Mouse (Mus musculus): ENCODE measurements around the gene Rab3c. TPM values are rescaled to one million over a fixed set of nuclear protein-coding genes. Genes with fewer than 3 reads are reported as not detected.

Gene Rab3c
- total and polyA plus RNA-seq, 3 experiments, result not detected

DNA sequence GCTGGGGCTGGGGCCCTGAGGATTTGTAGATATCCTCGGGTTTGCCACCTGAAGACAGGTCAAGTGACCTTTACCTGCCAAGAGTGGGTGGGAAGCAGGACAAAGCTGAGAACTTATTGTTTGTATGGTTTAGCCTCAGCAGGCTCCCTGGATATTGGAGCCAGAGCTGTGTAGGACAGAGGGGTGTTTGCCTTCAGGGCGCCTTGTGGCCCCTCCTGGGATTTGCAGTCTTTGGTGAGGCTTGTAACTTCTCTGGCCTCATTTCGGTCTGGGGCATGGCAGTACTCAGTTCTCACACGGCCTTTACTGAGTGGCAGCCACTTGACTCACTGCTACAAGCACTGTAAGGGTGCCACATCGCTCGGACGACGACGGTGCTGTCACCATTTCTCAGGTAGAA, 261.0 kb downstream of the Rab3c start:
- no peaks in the 10 kb centered on the region for H3K27me3 ChIP-seq (replicated peaks)
- H3K9ac ChIP-seq (ENCODE audit: insufficient read depth, low read depth), result no peak overlapping the region
- no peak for DNase-seq (ENCODE audit: extremely low read depth)
- no peak overlapping the region for H3K4me3 ChIP-seq (replicated peaks in 1 of 3; ENCODE audit: low read depth in 2 of 3, low read length in 2 of 3, poor library complexity in 1 of 3)
- H3K4me2 ChIP-seq (ENCODE audit: insufficient read depth, low read depth, poor library complexity, severe bottlenecking), result no peak overlapping the region
- dilution Hi-C loops (cut with MboI; ENCODE audit: extremely low pct_ligation_motif_present, extremely low pct_unique_long_range_greater_than_20kb, low sequenced_read_pairs), result no loop called here
- H3K79me2 ChIP-seq (replicated peaks; ENCODE audit: control insufficient read depth, extremely low read depth, insufficient read depth, poor library complexity, severe bottlenecking), result no peaks in the 10 kb centered on the region
- H3K9me3 ChIP-seq (replicated peaks; ENCODE audit: low read length), result peaks cover 45% of the 10 kb centered on the region
- TF ChIP-seq ZC3H11A (IDR thresholded peaks at IDR 0.05; ENCODE audit: low read depth, low read length) (no peak), USF1 (IDR thresholded peaks at IDR 0.05; ENCODE audit: low read depth, low read length) (no peak), UBTF (IDR thresholded peaks at IDR 0.05; ENCODE audit: low read depth, low read length) (no peak), TCF12 (IDR thresholded peaks at IDR 0.05; ENCODE audit: low read depth, low read length) (no peak), NRF1 (IDR thresholded peaks at IDR 0.05; ENCODE audit: low read depth, low read length) (no peak), ETS1 (conservative IDR thresholded peaks at IDR 0.05; ENCODE audit: low read depth, low read length) (no peak), SIN3A (IDR thresholded peaks at IDR 0.05; ENCODE audit: low read length) (no peak), MXI1 (IDR thresholded peaks at IDR 0.05; ENCODE audit: low read depth, low read length) (no peak), E2F4 (IDR thresholded peaks at IDR 0.05; ENCODE audit: insufficient replicate concordance, low read depth, low read length) (no peak), MAZ (IDR thresholded peaks at IDR 0.05; ENCODE audit: low read depth, low read length) (no peak), GABPA (IDR thresholded peaks at IDR 0.05; ENCODE audit: insufficient replicate concordance, low read depth, low read length) (no peak), CHD1 (IDR thresholded peaks at IDR 0.05; ENCODE audit: low read depth, low read length) (no peak)
- no peaks in the 10 kb centered on the region for H3K4me1 ChIP-seq (ENCODE audit: control insufficient read depth in 1 of 2, insufficient read depth in 2 of 2)
- no peaks in the 10 kb centered on the region for H3K36me3 ChIP-seq (replicated peaks in 1 of 2; ENCODE audit: control insufficient read depth in 1 of 2, insufficient read depth in 1 of 2, low read length in 1 of 2)
- no peak overlapping the region for H3K27ac ChIP-seq (ENCODE audit: insufficient read depth, low read depth)
- in situ Hi-C loops (cut with MboI; ENCODE audit: low pct_ligation_motif_present, low pct_unique_long_range_greater_than_20kb, low sequenced_read_pairs), result no loop called here

DNA sequence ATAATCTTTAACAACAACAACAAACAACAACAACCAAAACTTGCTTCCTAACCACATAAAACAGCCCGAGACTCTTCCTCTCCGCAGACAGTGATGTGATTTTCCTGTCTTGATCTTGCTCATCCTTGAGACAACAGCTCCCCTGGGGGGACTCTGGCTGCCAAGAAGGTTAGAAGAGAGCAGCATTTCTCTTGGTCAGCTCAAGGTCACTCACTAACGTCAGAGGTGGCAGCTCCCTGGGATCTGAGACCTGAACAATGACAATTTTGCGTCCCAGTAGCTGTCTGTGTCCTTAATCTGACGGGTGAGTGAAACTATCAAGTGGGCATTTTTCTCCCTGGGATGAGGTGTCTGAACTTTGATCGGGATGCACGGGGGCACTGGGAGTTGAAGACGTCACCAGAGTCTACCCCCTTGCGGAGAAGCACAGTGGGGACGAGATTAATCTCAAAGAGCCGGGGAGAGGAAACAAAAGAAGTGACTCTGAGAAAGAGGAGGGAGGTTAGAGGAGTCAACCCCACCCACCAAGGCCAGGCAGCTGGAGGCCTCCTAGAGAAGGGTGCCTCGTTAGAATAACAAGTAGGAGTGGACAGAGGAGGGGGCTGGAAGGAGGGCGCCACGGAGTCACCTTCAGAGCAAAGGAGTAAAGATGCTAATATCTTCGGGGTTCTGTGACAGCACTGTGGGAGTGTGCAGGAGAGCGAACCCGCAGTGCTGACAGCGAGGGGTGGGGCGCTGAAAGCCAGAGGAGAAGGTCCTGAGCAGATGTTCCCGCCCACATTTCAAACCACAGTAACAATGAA, 261.7 kb downstream of the Rab3c start:
- Histone ChIP-seq H3K4me1 (ENCODE audit: control insufficient read depth in 1 of 2, insufficient read depth in 2 of 2) (no peaks in the 10 kb centered on the region), H3K9me3 (replicated peaks; ENCODE audit: low read length) (peaks cover 44% of the 10 kb centered on the region), H3K4me3 (replicated peaks in 1 of 3; ENCODE audit: low read depth in 2 of 3, low read length in 2 of 3, poor library complexity in 1 of 3) (no peak overlapping the region), H3K79me2 (replicated peaks; ENCODE audit: control insufficient read depth, extremely low read depth, insufficient read depth, poor library complexity, severe bottlenecking) (no peaks in the 10 kb centered on the region), H3K27ac (ENCODE audit: insufficient read depth, low read depth) (no peak overlapping the region), H3K27me3 (replicated peaks) (no peaks in the 10 kb centered on the region), H3K9ac (ENCODE audit: insufficient read depth, low read depth) (no peak overlapping the region), H3K36me3 (replicated peaks in 1 of 2; ENCODE audit: control insufficient read depth in 1 of 2, insufficient read depth in 1 of 2, low read length in 1 of 2) (no peaks in the 10 kb centered on the region), H3K4me2 (ENCODE audit: insufficient read depth, low read depth, poor library complexity, severe bottlenecking) (no peak overlapping the region)
- in situ Hi-C loops (cut with MboI; ENCODE audit: low pct_ligation_motif_present, low pct_unique_long_range_greater_than_20kb, low sequenced_read_pairs) (no loop called here), dilution Hi-C loops (cut with MboI; ENCODE audit: extremely low pct_ligation_motif_present, extremely low pct_unique_long_range_greater_than_20kb, low sequenced_read_pairs) (no loop called here)
- no peak for DNase-seq (ENCODE audit: extremely low read depth)
- TF ChIP-seq PAX5 (IDR thresholded peaks at IDR 0.05; ENCODE audit: low read length) (no peak), ZMIZ1 (IDR thresholded peaks at IDR 0.05; ENCODE audit: low read depth, low read length) (no peak), ETS1 (conservative IDR thresholded peaks at IDR 0.05; ENCODE audit: low read depth, low read length) (no peak), POLR2AphosphoS2 (IDR thresholded peaks at IDR 0.05; ENCODE audit: low read depth, low read length) (no peak), USF2 (conservative IDR thresholded peaks at IDR 0.05; ENCODE audit: low read depth, low read length) (no peak), SMC3 (IDR thresholded peaks at IDR 0.05; ENCODE audit: low read depth, low read length) (no peak), E2F4 (IDR thresholded peaks at IDR 0.05; ENCODE audit: insufficient replicate concordance, low read depth, low read length) (no peak), NELFE (IDR thresholded peaks at IDR 0.05; ENCODE audit: low read depth, low read length) (no peak), RCOR1 (conservative IDR thresholded peaks at IDR 0.05; ENCODE audit: low read depth, low read length) (no peak), SIN3A (IDR thresholded peaks at IDR 0.05; ENCODE audit: low read length) (no peak), ZNF384 (IDR thresholded peaks at IDR 0.05; ENCODE audit: low read depth, low read length) (no peak), MAFK (IDR thresholded peaks at IDR 0.05; ENCODE audit: insufficient replicate concordance, low read length) (no peak), ELF1 (IDR thresholded peaks at IDR 0.05; ENCODE audit: low read depth, low read length) (no peak), EP300 (IDR thresholded peaks at IDR 0.05; ENCODE audit: low read length) (no peak), TCF12 (IDR thresholded peaks at IDR 0.05; ENCODE audit: low read depth, low read length) (no peak), TBP (conservative IDR thresholded peaks at IDR 0.05; ENCODE audit: low read depth, low read length) (no peak)
